Mouse (Mus musculus) olfactory bulb, adult 2 months (tissue): ENCODE measurements around the gene Arl4d. TPM values are rescaled to one million over a fixed set of nuclear protein-coding genes. Genes with fewer than 3 reads are reported as not detected.

Experiments used
- H3K27ac ChIP-seq: fragments of 200-500 bp; 2 replicates; pipeline ENCODE4 v1.5.1; 2012; ENCODE audit warnings: low read depth, low read length; ENCODE audit not compliant: insufficient read depth
- H3K4me1 ChIP-seq: fragments of 200-500 bp; 2 replicates; pipeline ENCODE4 v1.6.1; 2012; ENCODE audit warnings: low read length; ENCODE audit not compliant: control insufficient read depth, insufficient read depth
- H3K4me3 ChIP-seq: fragments of 200-500 bp; 2 replicates; pipeline ENCODE4 v1.5.1; 2012; ENCODE audit warnings: mild to moderate bottlenecking, low read depth, low read length, moderate library complexity; ENCODE audit not compliant: insufficient read depth
- CTCF ChIP-seq: fragments of 200-500 bp; IDR thresholded peaks from 2 replicates; pipeline ENCODE4 v1.5.1; 2012; ENCODE audit warnings: low read depth, mild to moderate bottlenecking, low read length, moderate library complexity; ENCODE audit not compliant: insufficient read depth
- POLR2A ChIP-seq: fragments of 200-500 bp; IDR thresholded peaks from 2 replicates; pipeline ENCODE4 v1.6.1; 2012; ENCODE audit warnings: mild to moderate bottlenecking, low read depth, low read length, moderate library complexity; ENCODE audit not compliant: insufficient read depth
- WGBS: fragments of 180-500 bp; shearing (Covaris S2); methylation state at CpG from one replicate; pipeline ENCODE4 v1.1.7; 2018; 5-methylcytosine and 5-hydroxymethylcytosine counted together
- polyA plus RNA-seq: library from polyadenylated mRNA; stranded (reverse); fragments of >200 nt; gene quantifications from 2 replicates; pipeline ENCODE4 v1.2.4, GENCODE M21; 2012; ENCODE audit warnings: low replicate concordance; ENCODE audit not compliant: missing spikeins, insufficient read depth, insufficient read length

Arl4d gene
- polyA plus RNA-seq, 1 experiment, result not detected

DNA sequence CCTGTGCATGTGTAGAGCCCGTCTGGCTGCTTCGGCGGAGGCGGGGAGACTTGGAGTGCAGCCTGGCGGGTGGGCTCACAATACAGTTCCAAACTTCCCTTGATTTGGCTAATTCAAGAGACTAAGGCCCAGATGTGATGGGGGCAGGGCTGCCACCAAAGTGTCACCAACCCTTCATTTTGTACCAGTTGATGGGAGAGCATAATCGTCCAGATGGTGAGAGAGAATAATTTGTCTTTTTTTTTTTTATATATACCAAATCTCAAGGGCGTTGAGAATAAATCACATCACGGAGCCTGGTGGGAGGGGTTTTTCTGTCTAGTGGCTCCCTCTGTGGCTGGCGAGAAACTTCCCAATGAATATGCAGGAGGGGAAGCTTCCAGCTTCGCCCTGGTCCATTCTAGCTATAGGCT lies 24.4 kb downstream of the Arl4d start:
- Histone ChIP-seq H3K4me3 (no peak overlapping the region), H3K4me1 (peaks cover 29% of the 10 kb centered on the region), H3K27ac (peak overlapping the region; percentile 76)
- TF ChIP-seq POLR2A (no peak), CTCF (no peak)
- WGBS, result 23% methylated on average over 10 of the region's 10 CpGs

DNA sequence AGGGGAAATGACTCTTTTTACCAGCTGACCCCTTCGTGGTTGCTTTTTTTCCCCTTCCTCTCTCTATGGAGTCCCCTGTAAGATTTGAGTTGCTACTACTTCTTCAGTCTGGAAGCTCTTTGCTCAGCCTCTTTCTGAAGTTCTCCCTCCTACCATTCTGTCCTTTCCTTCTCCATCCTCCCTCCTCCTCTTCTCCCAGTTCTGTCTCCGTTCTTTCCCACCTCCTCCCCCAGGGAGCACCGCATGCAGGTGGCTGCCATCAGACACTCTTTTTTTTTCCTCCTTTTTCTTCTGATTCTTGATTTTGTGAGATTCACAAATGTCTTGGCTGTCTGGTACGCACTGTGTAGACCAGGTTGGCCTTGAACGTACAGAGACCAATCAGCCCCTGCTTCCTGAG lies 25.0 kb downstream of the Arl4d start:
- Histone ChIP-seq H3K4me1 (peaks cover 30% of the 10 kb centered on the region), H3K27ac (peak overlapping the region; percentile 45; the same call in 1 of the 2 replicates)

DNA sequence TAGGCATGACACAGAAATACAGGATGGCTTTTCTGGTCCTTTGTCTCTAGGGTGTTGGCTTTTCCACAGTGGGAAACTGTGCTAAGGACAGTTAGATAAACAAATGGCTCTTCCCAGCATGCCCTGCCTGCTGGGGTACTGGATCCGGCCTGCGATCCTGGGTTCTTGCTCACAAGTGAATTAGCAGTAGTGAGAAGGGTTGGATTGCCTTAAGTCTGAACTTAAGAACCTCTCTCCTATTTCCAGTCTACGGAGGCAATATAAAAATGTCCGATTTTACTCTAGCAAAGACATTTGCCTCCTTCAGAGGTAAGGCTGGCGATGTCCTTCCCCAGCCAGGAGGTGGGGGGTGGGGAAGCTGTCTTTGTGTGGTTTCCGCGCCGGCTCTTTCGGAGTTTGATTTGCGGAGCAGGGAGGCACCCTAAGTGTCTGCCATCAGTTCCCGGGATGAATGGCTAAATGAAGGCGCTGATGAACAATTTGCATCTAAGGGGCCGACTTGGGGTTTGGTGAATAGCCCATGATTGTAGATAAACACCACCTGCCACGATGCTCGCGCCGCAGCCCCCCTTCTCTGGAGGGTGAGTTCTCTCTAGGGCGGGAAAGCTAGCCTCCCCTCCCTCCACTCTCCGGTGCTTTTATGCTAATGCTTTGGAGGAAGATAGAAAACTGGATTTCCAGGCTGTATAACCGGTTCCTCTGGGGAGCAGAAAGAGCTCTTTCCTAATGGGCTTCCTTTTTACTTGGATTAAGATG lies 30.7 kb downstream of the Arl4d start:
- Histone ChIP-seq H3K4me3 (0 out of 2 replicates have a peak overlapping the region, but pooled peaks have one; percentile 1), H3K27ac (peak overlapping the region; percentile 10; the same call in 1 of the 2 replicates)
- WGBS, result 14% methylated on average over 20 of the region's 20 CpGs

More for the DNA sequence above, 25.0 kb downstream of the Arl4d start:
- TF ChIP-seq POLR2A, result no peak
- no peak for TF ChIP-seq CTCF
- 51% methylated on average over 5 of the region's 5 CpGs for WGBS
- H3K4me3 ChIP-seq, result no peak overlapping the region

DNA sequence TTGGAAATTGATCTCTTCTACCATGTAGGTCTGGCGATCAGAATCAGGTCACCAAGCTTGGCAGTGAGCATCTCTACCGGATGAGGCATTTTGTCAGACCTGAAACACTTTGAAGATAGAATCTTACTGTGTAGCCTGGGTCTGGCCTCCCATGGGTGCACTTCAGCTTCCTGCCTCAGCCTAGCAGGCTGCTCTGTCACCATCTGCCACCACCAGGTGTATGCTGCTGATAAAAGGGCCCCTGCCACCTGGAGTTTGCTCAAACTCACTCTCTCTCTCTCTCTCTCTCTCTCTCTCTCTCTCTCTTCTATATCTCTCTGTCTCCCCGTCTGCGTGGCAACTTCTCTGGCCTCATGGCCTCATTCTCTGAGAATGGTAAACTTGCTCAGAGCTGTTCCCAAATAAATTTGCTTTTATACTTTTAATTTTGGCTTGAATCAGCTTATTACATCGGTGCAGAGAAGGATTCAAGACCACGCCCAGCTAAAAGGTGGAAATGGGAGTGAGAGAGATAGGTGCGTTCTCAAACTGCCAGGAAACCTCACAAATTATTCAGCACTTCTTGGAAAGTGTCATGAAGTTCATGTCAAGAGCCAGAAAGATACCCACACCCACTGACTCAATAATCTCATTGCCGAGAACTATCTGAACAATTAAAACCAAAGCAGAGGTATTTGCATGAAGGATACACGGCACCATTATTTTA lies 32.0 kb downstream of the Arl4d start:
- 94% methylated on average over 9 of the region's 9 CpGs for WGBS
- Histone ChIP-seq H3K27ac (no peak overlapping the region), H3K4me3 (no peak overlapping the region), H3K4me1 (peaks cover 27% of the 10 kb centered on the region)
- TF ChIP-seq POLR2A (no peak), CTCF (no peak)

More for the DNA sequence above, 30.7 kb downstream of the Arl4d start:
- H3K4me1 ChIP-seq, result peaks cover 27% of the 10 kb centered on the region
- TF ChIP-seq POLR2A, result no peak
- no peak for TF ChIP-seq CTCF

DNA sequence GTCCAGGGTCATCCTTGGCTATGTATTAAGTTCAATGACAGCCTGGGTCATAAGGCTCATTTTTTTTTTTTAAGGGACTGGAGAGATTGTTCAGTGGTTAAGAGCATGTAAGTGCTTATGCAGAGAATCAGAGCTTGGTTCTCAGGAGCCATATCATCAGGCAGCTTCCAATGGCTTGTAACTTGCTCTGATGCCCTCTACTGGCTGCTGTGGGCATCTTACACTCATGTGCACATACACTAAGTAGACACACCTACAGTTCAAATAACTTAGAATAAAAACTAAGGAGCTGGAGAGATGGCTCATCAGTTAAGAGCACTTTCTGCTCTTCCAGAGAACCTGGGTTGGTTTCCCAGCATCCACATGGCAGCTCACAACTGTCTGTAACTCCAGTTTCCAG lies 32.8 kb downstream of the Arl4d start:
- H3K4me1 ChIP-seq, result peaks cover 27% of the 10 kb centered on the region
- H3K27ac ChIP-seq, result no peak overlapping the region
- no peak overlapping the region for H3K4me3 ChIP-seq
- TF ChIP-seq CTCF, result no peak
- TF ChIP-seq POLR2A, result no peak

DNA sequence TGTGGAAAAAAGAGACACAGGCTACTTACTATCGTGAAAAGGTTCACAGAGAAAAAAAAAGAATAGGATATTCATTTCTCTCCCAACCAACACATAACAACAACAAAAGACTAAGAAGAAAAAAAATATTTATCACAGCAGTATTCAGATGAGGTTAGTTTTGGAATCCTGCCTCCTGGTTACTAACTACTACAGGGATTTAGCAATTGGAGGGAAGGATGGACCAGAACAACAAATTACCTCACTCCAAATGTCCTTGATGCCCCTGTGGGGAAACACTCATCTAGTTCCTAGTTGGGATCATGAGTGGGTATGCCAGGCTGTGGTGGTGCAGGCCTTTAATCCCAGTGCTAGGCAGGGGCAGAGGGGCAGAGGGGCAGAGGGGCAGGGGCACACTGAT lies 34.2 kb downstream of the Arl4d start:
- no peak for TF ChIP-seq POLR2A
- no peak for TF ChIP-seq CTCF
- H3K27ac ChIP-seq, result no peak overlapping the region

DNA sequence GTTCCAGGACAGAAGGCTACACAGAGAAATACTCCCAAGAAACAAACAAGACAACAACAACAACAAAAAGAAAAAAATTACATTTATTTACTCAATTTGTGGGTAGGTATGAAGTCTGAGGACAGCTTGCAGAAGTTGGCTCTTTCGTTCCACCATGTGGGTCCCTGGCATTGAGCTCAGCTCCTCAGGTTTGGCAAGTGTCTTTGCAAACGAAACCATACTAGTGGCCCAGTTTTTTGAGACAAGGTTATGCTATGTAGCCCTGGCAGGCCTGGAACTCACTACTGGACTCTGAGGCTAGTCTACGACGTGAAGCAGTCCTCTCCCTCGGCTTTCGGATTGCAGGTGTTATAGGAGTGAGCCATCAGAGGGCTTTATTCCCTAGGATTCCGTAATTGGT lies 34.6 kb downstream of the Arl4d start:
- TF ChIP-seq POLR2A (no peak), CTCF (no peak)
- 73% methylated on average over 7 of the region's 7 CpGs for WGBS
- Histone ChIP-seq H3K4me3 (no peak overlapping the region), H3K27ac (peak overlapping the region; percentile 27; the same call in 1 of the 2 replicates), H3K4me1 (peaks cover 31% of the 10 kb centered on the region)

More for the DNA sequence above, 34.2 kb downstream of the Arl4d start:
- no peak overlapping the region for H3K4me3 ChIP-seq
- 92% methylated on average over 1 of the region's 1 CpGs for WGBS
- H3K4me1 ChIP-seq, result peaks cover 30% of the 10 kb centered on the region

DNA sequence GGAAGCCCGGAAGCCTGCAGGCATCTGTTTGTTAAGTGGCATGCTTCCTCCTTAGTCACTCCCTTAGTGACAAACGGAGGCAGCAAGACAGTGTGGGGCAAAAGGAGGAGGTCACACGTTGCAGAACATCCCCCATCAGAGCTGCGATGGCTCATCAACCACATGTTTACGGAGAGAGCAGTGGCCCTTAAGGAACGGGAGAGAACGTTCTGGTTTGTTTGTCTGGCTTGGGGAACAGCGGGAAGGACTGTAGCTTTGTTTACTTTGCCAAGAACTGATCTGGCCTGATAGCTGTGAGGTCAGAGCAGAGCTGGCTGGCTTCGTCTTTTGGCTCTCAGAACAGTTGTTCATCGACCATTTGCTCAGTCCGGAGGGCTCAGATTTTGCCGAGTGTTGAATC lies 35.1 kb downstream of the Arl4d start:
- Histone ChIP-seq H3K4me1 (peaks cover 28% of the 10 kb centered on the region), H3K27ac (peak overlapping the region; percentile 27; the same call in 1 of the 2 replicates), H3K4me3 (no peak overlapping the region)
- no peak for TF ChIP-seq POLR2A
- no peak for TF ChIP-seq CTCF
- 35% methylated on average over 12 of the region's 12 CpGs for WGBS

DNA sequence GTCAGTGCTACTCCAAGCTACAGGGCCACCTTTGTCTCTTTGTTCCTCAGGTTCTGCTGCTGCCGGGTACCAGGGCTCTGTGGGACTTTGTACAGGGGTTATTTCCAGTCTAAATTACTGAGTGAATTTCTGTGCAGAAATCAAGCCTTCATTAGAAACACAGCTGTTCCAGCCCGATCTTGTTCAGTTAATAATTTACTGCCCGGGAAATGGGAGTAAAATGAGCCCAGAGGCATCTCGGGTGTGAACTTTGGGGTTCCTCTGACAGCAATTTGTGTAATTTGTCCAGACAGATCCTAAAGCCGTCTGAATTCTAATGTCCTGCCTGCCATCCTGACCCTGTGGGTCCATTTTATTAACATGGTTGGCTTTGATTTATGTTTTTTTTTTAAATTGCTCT lies 38.7 kb downstream of the Arl4d start:
- TF ChIP-seq CTCF (no peak), POLR2A (no peak)
- WGBS, result 27% methylated on average over 5 of the region's 5 CpGs
- Histone ChIP-seq H3K27ac (peak overlapping the region; percentile 41; the same call in 1 of the 2 replicates), H3K4me3 (no peak overlapping the region), H3K4me1 (peaks cover 15% of the 10 kb centered on the region)
